Mouse (Mus musculus) heart, adult 8-10 months (tissue): ENCODE measurements around the gene Map2k6. TPM values are rescaled to one million over a fixed set of nuclear protein-coding genes. Genes with fewer than 3 reads are reported as not detected.
A peak's percentile ranks its signal among the peaks of the same experiment; 100 is the strongest.

Experiments
- DNase-seq: peaks from one replicate; pipeline ENCODE4 v3.0.0; 2022; ENCODE audit warnings: low spot score
- total RNA-seq, 4 experiments: library from RNA; stranded (reverse); gene quantifications; 2 replicates each; pipeline ENCODE4 v1.2.4; 2022

The Map2k6 gene
- total RNA-seq, 4 experiments from 2014 or later = 2.9 to 7.0 (median 5.4) TPM

- DNase-seq = no peak
These were observed 152.6 kb downstream of the Map2k6 start for GRCm38 (mm10) chr11:110551471-110551967.

DNA sequence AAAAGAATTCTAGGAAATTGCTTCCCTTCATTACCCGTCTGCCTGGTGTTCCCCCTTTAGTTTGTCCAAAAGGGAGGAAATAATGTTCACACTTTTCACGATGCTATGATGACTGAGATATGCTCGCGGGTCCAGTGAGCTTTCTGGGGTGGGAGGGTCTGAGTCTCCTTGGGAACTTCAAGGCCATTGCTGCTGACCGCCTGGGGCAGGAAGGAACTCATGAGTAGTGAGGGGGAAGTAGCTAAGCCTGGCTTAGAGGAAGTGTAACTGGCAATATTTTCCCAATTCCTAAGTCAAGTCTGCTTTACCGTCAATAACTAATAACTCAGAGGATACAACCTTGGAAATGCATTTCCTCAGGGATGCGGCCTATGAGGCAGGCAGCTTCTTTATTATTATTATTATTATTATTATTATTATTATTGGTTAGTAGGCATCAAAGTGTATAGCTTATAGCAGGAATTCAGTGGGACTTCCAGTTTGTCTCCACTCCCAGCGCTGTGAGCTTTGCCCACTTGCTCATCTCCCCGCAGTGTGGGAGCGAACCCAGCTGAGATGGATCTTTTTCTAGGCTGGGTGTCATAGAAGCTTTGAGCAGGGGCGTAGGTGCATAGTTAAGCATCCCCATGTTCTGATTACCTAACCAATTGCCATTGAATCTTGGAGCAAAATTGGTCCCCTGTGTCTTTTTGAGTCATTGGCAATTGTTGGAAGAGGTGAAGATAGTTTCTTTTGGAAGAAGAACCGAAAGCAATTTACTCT is 163.6 kb downstream of the Map2k6 start:
- DNase-seq = no peak

- DNase-seq = no peak
These were observed 164.3 kb downstream of the Map2k6 start for GRCm38 (mm10) chr11:110563272-110563671.

DNA sequence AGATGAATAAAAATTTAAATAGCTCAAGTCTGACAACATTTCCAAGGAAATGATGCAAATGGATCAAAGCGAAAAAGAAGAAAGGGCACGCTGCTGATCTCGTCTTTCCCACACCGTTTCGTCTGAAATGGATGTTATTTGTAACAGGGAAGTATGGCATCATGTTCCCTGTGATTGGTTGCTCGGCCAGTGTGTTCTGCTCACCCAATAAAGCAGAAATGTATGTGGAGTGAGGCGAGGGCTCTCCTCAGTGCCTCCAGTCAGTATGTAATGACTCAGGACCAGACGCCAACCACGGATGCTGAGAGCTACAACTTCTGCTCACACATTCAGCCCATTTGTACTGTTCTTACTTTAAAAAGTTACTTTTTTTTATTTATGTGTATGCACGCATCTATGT is 164.9 kb downstream of the Map2k6 start:
- DNase-seq = no peak

GRCm38 (mm10) chr11:110566307-110566706 is 167.4 kb downstream of the Map2k6 start:
- no peak for DNase-seq

- DNase-seq = peak; percentile 32
These were observed 173.6 kb downstream of the Map2k6 start for GRCm38 (mm10) chr11:110572548-110572947.

Other genes with a start within 250 kb of the Map2k6 start
- gene Abca9, start 230.9 kb upstream of the Map2k6 start, total RNA-seq = 10 to 100 TPM in 3 of 4 experiments, 1 to 10 TPM in 1; 8.9 to 11.2 (median 10.6) TPM
- 1 to 10 TPM; 4.0 to 7.5 (median 6.2) TPM for gene Abca6, start 147.3 kb upstream of the Map2k6 start, total RNA-seq
- gene Abca5, start 61.4 kb upstream of the Map2k6 start, total RNA-seq = 10 to 100 TPM in 1 of 4 experiments, 1 to 10 TPM in 3; 7.8 to 11.5 (median 8.7) TPM